Mouse (Mus musculus): ENCODE measurements at regions not wholly inside any gene's neighbourhood (a gene's known extent, or its start where the extent isn't known, plus 50 kb on each side); places are given as distances from the start of the nearest gene placed in this dataset.
"Not testable (repeated sequence)": the region's sequence is repeated elsewhere in the genome, so short reads cannot be mapped to it uniquely, and the experiment has no call there.

- peak; percentile 50; the same call in 1 of the 2 replicates for ATAC-seq (ENCODE audit: low TSS enrichment)
Measured at GRCm38 (mm10) chr3:81736838-81737237, 195.6 kb upstream of the Ctso start.

GRCm38 (mm10) chr3:81742124-81742523 lies 190.3 kb upstream of the Ctso start:
- ATAC-seq (ENCODE audit: low TSS enrichment), result no peak

GRCm38 (mm10) chr3:81750164-81750563 lies 182.2 kb upstream of the Ctso start:
- ATAC-seq (ENCODE audit: low TSS enrichment), result no peak

- no peak for ATAC-seq (ENCODE audit: low TSS enrichment)
Measured at GRCm38 (mm10) chr3:81752955-81753354, 179.4 kb upstream of the Ctso start.

- no peak for ATAC-seq (ENCODE audit: low TSS enrichment)
Measured at GRCm38 (mm10) chr3:81760383-81760782, 172.0 kb upstream of the Ctso start.

GRCm38 (mm10) chr3:81760914-81761313 lies 171.5 kb upstream of the Ctso start:
- peak; percentile 99 for ATAC-seq (ENCODE audit: low TSS enrichment)

- no peak for ATAC-seq (ENCODE audit: low TSS enrichment)
Measured at GRCm38 (mm10) chr3:81771812-81772211, 160.6 kb upstream of the Ctso start.

- ATAC-seq (ENCODE audit: low TSS enrichment), result no peak
Measured at GRCm38 (mm10) chr3:81773012-81773411, 159.4 kb upstream of the Ctso start.

- ATAC-seq (ENCODE audit: low TSS enrichment), result peak; percentile 72
Measured at GRCm38 (mm10) chr3:81782081-81782480, 150.3 kb upstream of the Ctso start.

- peak; percentile 94 for ATAC-seq (ENCODE audit: low TSS enrichment)
Measured at GRCm38 (mm10) chr3:81782921-81783541, 149.4 kb upstream of the Ctso start.

- ATAC-seq (ENCODE audit: low TSS enrichment), result peak; percentile 24; the same call in 1 of the 2 replicates
Measured at GRCm38 (mm10) chr3:81788915-81789314, 143.5 kb upstream of the Ctso start.

GRCm38 (mm10) chr3:81789664-81790063 lies 142.7 kb upstream of the Ctso start:
- ATAC-seq (ENCODE audit: low TSS enrichment), result peak; percentile 98

- ATAC-seq (ENCODE audit: low TSS enrichment), result peak; percentile 69
Measured at GRCm38 (mm10) chr3:81802096-81802495, 130.3 kb upstream of the Ctso start.

GRCm38 (mm10) chr3:81805745-81806144 lies 126.7 kb upstream of the Ctso start:
- ATAC-seq (ENCODE audit: low TSS enrichment), result no peak

- peak; percentile 94 for ATAC-seq (ENCODE audit: low TSS enrichment)
Measured at GRCm38 (mm10) chr3:81809604-81810003, 122.8 kb upstream of the Ctso start.

GRCm38 (mm10) chr3:81820304-81820703 lies 112.1 kb upstream of the Ctso start:
- ATAC-seq (ENCODE audit: low TSS enrichment), result no peak

- peak; percentile 24; the same call in 1 of the 2 replicates for ATAC-seq (ENCODE audit: low TSS enrichment)
Measured at GRCm38 (mm10) chr3:81829525-81829924, 102.9 kb upstream of the Ctso start.

GRCm38 (mm10) chr3:81829966-81830599 lies 102.3 kb upstream of the Ctso start:
- peak; percentile 98 for ATAC-seq (ENCODE audit: low TSS enrichment)

- peak; percentile 81 for ATAC-seq (ENCODE audit: low TSS enrichment)
Measured at GRCm38 (mm10) chr3:81835380-81836157, 96.8 kb upstream of the Ctso start.

- no peak for ATAC-seq (ENCODE audit: low TSS enrichment)
Measured at GRCm38 (mm10) chr3:81836478-81836877, 95.9 kb upstream of the Ctso start.

- not testable (repeated sequence) for ATAC-seq (ENCODE audit: low TSS enrichment)
Measured at GRCm38 (mm10) chr3:81838121-81838520, 94.3 kb upstream of the Ctso start.

GRCm38 (mm10) chr3:81864487-81864886 lies 67.9 kb upstream of the Ctso start:
- ATAC-seq (ENCODE audit: low TSS enrichment), result no peak

All from frontal cortex, adult (tissue).